Mouse (Mus musculus) retina, postnatal 1 day (tissue): Measurements from ENCODE around the gene Rubcn.
A peak's percentile ranks its signal among the peaks of the same experiment; 100 is the strongest.

Experiments used
- DNase-seq: peaks from one replicate; pipeline ENCODE4 v3.0.0-alpha.2; 2012

The Rubcn gene

DNA sequence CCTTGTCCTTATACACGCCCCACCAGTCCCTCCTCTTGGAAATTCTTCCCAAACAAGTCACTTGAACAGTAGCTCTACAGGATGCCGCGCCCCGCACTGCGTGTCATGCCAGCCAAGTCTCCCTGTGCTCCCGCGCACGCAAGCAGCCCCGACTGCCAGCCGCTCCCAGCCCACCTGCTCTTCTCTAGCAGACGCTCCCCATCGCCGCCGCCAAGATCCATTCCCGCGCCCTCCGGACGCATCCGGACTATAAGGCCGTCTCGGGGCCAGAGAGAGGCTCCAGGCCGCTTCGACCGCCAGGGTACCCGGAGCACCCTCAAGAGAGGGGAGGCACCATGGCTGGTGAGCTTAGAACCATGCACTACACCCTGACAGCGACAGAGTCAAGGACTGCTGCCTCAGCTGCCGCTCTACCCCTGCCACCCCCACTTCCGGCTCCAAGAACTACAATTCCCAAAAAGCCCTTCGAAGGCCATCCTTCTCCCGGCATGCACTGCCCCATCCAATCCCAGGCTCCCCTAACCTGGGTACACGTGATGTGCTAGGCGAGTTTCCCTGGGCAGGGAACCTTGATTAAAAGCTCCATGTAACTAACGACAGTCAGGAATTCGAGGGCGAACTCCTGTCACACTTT lies 9.5 kb downstream of the Rubcn start:
- peak; percentile 96 for DNase-seq

DNA sequence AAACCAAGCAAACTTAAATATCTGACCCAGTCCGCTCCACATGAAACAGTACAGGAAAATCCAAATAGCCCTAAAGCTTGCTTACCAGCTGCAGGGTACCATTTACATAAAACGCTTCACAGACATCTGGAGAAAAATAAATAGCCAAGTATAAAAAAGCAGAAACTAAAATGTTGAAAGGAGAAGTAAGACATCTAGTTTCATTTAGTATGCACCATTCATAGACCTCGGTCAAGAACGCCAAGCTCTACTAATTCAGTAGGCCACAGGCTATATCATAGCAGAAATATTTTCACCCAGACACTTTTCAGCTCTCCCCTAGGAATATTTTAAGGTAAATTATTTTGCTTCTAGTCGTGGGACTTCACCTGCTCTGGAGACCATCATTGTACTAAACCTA lies 10.9 kb downstream of the Rubcn start:
- no peak for DNase-seq

DNA sequence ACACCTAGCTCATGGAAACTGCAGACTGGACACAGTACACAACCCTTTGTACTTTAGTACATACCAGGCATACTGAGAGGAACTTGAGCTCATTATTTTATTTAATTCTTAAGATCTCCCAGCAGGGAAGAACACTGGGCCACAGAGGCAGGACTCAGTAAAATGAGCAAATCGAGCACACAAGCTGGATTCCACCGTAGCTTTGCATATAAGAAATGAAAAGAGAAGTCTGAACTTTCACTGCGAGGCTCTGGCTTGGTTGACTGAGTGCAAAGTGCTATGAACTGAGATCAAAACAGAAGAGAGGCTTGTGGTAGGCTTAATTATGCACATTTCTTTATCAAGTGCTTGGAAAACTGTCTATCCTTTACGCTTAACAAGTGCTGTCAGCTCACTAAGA lies 12.2 kb downstream of the Rubcn start:
- DNase-seq, result no peak

DNA sequence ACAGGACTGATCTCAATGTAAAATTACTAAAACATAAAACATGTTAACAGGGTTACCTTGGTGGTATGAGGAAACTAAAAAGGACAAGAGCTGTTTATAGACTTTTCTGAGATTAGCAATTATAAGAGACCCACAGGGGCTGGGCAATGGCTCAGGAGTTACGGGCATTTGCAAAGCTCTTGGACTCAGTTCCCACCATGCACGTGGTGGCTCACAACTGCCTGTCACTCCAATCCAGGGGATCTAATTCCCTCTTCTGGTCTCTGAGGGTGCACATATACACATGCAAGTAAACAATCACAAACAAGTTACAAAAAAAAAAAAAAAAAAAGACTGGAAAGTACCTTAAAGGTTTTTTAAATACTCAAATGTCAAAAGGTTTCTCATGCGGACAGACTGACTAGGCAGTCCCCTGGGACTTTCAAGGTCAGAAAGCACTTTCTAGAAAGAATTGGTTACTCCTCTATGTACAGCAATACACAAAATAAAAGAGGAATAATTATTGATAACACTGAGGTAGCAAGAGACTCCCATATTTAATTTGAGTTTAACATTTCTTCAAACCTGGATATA lies 15.7 kb downstream of the Rubcn start:
- no peak for DNase-seq

DNA sequence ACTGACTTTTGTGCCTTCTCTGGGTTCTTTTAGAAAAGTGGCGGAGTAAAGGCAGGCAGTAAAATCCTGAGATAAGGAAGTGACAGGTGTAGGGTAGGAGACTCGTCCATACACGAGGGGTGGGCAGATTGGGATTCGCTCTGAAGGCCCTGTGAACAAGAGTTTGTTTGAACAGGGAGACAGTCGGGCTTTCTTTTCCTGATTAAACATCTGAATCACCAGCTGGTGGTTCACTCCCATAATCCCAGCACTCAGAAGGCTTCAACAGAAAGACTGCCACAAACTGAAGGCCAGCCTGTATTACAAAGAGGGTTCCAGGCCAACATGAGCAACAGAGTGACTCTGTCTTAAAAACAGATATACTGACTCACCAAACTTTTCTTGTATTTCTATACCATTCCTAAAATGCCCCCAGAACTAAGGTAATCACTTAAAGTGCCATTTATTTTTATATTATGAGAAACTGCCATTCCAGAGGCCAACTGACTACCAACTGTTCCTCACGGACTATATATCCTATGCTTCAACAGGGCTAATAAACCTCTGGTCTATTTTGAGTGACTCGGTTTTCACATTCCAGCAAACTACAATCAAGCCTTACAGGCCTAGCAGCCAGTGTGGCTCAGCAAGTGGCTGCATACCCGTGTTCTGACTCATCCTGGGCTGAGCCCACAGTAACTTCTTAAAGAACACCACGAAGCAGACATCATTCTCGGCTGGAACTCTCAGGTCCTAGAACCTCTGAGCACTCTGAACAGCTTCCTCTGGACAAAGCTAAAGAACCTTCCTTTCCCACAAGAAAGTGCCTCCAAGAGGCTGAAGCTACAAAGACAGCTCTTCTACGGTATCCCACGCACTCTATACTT lies 18.6 kb downstream of the Rubcn start:
- DNase-seq, result no peak

DNA sequence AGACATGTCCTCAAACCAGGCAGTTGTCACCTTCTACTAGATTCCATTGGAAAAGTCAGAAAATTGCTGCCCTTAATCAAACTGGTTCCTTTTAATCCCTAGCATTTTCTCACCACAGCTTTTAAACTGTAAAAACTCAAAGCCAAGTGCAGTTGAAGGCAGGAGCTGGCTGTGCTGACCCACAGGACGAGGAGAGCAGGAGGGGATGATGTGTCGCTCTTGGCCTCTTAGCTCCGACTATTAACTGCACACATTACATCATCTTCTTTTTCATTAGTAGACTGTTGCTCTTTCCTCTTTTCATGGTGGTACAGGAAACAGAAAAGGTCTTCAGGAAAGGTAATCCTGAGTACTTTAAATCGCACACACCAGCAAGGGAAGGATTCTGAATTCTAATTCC lies 19.2 kb downstream of the Rubcn start:
- DNase-seq, result no peak

DNA sequence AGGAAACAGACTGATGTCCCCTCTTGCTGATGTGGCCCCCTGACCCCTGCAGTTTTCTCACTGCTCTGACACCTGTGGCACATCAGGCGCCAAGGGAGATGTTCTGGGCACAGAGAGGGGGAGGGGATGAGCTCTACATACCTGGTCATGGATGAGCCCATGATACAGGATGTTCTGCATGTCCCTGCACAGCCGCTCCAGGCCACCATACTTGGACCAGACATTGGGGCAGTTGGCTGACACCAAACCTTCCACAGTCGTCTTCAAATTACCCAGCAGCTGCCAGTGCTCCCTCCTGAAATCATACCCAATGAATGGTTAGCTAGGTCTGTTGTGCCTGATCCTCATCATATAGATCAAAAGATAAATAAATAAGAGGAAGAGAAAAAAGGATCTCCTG lies 20.8 kb downstream of the Rubcn start:
- DNase-seq, result no peak

DNA sequence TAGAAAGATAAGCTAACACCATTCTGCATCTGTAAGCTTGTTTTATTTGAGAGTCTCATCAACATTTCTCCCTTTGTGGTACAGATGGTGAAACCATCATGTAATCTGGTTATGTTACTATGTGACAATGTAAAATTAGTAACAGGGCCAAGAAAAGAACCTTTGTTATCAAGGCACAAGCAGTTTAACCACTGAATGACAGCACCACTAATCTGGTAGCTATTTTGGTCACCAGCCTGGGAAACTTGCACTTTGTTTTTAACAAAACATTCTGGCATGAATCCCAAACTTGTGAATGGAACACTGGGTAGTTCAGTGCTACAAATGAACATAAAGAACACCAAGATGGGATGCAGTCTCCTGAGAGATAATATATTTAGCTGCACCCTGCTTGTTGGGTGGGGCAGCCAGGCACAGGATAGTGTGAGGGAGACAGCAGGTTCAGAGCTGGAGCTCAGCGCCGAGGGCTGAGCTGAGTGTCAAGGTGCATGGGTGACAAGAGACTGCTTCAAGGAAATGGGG lies 23.5 kb downstream of the Rubcn start:
- no peak for DNase-seq

DNA sequence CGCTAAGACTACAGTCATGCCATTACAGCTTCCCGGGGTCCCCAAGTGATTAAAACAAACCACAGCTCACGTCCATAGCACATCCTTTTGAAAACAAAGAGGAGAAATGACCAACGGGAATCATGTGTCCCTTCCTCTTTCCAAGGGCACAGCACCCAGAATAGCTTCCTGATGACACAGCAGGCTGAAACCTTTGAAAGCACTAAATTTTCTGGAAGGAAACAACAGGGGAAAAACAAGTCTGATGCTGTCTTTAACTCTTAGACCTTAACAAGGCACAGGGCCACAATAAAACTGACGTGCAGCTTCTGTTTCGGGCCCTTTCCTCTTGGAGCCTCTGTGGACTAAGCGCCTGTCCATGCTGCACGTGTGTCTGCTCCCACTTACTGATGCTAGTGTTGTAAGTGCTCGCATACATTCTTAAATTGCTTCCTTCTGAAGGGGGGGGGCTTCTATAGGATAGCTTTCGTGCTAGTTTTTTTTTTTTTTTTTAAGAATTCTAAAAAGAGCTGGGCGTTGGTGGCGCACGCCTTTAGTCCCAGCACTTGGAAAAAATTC lies 24.0 kb downstream of the Rubcn start:
- no peak for DNase-seq

DNA sequence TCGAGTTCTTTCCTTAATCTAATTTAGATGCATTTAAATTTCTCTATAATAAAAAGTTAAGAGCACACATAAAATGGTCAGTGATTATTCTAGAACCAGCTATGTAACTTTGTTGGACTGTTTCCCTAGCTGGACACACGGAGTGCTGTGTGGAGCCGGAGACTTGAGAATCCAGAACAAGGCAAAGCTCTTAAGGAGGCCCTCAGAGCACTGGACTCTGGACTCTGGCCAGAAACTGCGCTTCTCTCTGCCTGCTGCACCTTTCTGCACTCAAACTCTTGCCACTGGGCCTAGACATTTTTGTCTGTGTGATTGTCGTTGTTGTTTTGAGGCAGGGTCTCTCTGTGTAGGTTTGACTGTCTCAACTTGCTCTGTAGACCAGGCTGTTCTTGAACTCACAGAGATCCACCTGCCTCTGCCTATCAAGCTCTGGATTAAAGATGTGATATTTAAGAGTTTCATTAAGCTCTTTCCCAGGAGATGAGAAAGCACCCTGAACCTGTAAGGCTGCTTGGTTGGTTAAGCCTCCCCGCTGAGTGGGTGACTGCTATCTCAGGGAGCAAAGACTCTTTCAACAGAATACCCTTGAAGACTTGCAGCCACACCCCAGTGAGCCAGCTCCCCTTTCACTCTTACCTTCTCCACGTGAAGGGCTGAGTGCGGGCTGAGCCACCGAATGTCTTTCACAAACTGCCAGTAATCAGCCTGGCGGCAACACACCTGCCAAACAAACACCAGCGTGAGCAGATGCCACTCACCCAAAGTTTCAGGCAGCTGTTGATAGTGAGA lies 28.3 kb downstream of the Rubcn start:
- no peak for DNase-seq

DNA sequence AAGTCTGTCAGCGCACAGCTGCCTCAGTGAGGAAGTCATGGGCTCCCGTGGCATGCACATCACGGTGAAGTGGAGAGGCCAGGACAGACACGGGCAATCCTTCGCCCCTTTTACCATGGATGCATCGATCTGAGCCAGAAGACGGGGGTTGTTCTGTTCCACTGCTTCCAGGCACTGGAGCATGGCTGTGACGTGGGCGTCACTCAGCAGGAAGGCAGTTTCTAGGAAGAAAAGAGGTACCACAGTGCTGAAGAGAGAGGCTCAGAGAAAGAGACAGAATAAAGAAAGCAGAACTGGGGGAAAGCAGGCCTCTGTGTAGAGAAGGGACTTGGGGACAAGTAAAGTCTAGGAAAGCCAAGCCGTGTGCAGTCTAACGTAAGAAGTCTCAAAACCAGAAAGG lies 30.5 kb downstream of the Rubcn start:
- no peak for DNase-seq

DNA sequence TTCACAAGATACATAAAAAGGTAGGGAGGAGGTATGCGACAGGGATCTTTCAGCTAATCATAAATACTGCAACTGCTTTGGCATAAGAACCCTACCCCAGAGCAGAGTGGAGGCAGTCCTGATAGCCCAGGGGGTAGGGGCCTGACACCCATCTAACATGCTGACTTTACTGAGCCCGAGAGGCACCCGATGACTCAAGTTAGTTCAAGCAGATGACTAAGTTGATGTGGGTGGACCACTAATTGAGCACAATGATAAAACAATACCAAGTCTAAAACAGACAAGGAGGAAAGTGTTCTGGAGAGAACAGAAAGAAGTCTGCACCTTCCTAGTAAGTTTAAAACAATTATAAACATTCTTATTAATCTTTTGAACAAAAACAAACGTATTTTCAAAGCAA lies 46.1 kb downstream of the Rubcn start:
- DNase-seq, result no peak

DNA sequence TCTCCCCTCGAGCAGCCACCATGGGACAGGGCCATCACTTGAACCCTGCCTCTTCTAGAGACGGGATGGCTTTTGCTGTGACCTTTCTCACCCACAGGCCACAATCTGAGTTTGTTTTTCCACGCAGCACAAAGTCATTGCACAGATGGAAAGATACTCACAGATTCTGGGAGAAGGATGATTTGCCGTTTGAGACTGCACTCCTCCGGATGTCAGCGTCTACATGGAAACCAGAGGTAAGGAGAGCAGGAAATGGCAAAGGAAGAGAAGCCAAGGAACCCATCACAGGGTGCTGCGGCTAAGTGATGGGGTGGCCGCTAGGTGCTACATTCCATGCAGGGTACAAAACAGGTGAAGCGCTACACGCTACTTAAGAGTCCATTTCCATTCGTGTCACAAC lies 48.5 kb downstream of the Rubcn start:
- no peak for DNase-seq

DNA sequence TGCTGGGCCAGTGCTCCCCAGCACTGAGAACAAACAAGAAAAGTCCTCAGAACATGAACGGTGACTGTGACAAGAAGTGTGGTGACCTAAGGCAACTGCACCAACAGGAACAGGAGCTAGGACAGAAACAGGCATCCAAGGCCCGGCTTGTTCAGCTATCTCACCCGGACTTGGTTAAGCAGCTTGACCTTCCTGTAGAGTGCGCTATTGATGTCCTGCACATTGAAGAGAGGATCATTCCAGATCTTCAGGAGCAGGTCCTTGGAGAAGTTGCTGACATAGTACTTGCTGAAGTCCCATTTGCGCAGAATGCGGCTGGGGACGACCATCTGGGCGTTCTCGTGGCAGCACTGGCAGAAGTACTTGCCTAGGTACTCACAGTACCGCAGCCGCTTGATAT lies 51.0 kb downstream of the Rubcn start:
- no peak for DNase-seq

DNA sequence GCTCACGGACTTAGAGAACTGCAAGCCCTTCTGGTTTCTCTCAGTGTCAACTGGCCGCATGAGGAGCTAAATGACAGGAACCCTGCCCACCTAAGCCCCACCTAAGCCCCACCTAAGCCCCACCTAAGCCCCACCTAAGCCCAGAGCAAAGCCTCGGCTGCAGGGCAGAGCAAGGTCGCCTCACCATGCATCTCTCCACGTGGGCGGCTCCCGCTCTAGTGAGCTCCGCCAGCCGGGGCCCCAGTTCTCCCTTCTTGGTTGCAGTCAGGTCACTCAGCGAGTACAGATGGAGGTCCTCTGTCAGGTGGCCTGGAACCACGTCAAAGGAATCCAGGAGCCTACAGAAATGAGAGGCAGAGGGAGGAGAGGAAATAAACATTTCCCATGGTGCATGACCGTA lies 52.2 kb downstream of the Rubcn start:
- DNase-seq, result no peak

DNA sequence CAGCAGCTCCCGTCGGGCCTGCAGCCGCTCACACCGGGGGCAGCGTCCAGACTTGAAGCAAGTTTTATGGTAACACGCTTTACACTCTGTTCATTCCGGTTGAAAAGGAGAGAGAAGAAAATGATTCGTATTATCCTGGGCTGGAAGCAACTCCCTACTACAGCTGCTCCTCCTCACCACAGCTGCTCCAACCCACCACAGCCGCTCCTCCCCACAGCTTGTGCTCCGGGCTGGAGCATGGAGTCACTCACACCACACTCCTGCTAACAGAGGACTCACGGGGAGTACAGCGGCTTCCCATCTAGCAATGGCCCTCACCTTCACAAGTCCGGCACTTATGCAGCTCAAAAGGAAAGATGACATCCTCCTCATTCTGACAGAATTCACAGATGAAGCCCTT lies 53.5 kb downstream of the Rubcn start:
- DNase-seq, result no peak

DNA sequence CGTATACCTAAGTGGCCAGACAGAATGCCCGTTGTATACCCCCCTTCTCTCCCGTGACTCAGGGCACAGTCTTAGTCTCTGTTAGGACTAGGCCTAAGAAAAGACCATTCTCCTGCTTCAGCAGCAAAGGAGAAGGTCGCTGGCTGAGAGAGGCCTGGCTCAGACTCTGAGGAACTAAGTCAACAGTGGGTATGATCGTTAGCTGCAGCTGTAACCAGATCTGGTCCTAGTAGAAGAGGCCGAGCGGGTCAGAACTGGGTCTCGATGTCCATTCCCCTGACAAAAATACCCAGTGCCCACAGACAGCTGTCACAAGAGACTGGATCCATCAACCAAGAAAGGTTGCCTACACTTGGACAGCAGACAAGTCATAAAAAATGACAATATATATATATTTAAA lies 54.1 kb downstream of the Rubcn start:
- DNase-seq, result no peak

DNA sequence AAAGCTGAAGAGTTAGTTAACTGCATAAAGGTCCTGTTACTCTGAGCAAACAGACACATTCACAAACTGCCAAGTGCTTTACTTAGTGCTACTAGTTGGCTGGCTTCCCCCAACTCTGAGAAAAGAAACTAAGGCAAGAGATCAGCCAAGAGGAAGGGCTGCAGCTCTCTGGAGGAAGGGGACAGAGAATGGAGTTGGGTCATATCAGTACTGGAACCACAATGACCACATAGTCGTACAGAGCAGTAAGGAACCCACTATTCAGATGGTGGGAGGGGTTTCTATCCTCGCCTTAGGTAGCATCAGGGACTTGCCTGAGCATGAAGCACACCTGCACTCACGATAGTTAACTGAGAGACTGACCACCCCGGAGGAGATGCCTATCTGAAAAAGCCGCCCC lies 54.7 kb downstream of the Rubcn start:
- no peak for DNase-seq

DNA sequence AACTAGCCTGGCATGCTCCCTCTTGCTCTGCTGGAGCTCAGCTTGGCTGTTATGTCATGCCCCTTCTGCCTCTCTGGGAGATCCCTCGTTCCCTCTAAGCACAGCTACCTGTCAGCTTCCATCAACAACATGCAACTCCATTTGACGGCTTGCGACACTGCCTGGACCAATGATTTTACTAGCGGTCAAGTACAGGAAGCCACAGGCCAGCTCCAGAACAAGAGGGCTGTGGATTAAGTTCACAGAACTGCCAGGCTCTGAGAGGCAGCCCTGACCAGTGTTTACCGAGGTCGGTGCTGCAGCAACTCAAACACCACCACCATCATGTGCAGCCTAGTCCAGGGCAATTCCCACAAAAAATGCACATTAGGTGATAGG lies 55.1 kb downstream of the Rubcn start:
- DNase-seq, result no peak

DNA sequence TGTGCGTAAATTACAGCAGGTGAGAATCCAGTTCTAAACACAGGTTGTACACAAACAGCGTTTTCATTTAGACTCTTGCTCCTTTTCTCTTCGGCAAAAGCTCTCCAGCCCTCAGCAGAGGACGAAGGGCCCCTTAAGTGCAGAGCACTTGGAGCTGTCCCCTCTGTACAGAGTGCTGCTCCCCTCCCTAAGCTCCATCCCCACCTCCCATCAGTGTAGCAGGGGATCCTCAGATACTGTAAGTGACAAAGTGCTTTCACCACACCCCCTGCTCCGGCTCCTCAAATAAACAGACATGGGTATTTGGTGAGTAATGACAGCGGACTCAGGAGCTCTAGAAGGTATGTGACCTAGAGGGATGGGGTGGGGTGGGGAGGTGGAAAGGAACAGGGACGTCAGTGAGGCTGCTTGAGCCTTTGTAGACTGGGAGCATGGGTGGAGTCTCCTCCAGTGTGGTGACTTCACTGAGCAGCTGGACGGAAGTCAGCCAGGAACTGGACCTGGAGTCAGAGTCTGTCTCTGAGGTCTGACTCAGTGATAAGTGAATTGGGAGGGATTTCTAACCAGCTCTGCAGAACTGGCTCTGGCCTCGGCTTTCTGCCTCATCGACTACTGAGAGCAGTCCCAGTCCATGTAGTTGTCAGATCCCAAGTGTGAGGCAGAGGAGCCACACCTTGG lies 55.7 kb downstream of the Rubcn start:
- DNase-seq, result no peak

DNA sequence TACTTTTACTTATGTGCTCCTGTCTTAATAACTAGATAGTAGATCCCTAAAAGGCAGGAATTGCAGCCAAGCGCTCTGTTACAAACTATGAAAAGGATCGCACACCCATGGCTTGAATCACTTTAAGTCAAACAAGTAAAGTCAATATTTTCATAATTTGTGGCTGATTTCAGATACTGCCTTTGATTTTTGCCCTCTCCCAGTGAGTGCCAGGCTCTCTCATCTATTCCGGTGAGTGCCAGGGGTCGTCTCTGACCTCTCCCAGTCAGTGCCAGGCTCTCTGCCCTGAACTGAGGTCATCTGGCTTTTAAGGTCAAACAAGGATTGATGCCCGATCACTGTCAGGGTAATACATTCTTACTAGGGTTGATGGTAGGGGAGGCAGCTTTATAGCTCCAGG lies 59.1 kb downstream of the Rubcn start:
- DNase-seq, result no peak

DNA sequence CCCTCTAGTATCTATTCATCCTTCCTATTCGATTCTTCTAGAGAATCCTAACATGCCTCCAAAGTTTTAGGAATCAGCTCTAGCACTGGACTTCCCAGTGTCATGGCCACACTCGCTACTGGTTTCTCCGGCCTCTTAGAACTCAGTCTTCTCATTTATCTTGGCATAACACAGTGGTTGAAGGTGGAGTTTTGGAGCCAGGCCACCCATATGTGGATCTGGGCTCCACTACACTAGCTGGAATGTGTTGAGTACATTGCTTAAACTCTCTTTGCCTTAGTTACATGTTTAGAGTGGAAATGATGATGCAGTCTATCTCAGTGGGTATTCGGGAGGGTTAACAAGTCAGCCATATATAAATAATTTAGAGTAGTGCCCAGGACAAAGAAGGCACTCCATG lies 59.5 kb downstream of the Rubcn start:
- no peak for DNase-seq
